Mouse (Mus musculus) heart, postnatal 0 days (tissue): Measurements from ENCODE around the gene Aldh1b1. TPM values are rescaled to one million over a fixed set of nuclear protein-coding genes. Genes with fewer than 3 reads are reported as not detected.

ENCODE experiments used
- ATAC-seq: fragments of 200-750 bp; cut with Nextera tagmentation; 2 replicates; pipeline ENCODE4 v1.8.0; 2017; ENCODE audit warnings: low read depth, moderate number of reproducible peaks, moderate library complexity; ENCODE audit not compliant: insufficient read depth
- DNase-seq: peaks from one replicate; pipeline ENCODE4 v3.0.0-alpha.2; 2016; ENCODE audit warnings: low spot score
- H3K27ac ChIP-seq: fragments of 300-500 bp; sonication (generic); 2 replicates; pipeline ENCODE4 v1.5.1; 2014; ENCODE audit warnings: low read depth, mild to moderate bottlenecking
- H3K27me3 ChIP-seq: fragments of 300-500 bp; sonication (generic); 2 replicates; pipeline ENCODE4 v1.6.1; 2014; ENCODE audit warnings: low read length, mixed read lengths; ENCODE audit not compliant: control insufficient read depth, insufficient read depth
- H3K36me3 ChIP-seq: fragments of 300-500 bp; sonication (generic); replicated peaks from 2 replicates; pipeline ENCODE4 v1.6.1; 2014; ENCODE audit warnings: low read length, mixed read lengths; ENCODE audit not compliant: control insufficient read depth, insufficient read depth
- H3K4me1 ChIP-seq: fragments of 300-500 bp; sonication (generic); 2 replicates; pipeline ENCODE4 v1.6.1; 2014; ENCODE audit warnings: antibody characterized with exemption; ENCODE audit not compliant: control insufficient read depth, insufficient read depth
- H3K4me2 ChIP-seq: fragments of 300-500 bp; sonication (generic); 2 replicates; pipeline ENCODE4 v1.6.1; 2014; ENCODE audit warnings: low read depth, mild to moderate bottlenecking, low read length, moderate library complexity
- H3K4me3 ChIP-seq: fragments of 300-500 bp; sonication (generic); 2 replicates; pipeline ENCODE4 v1.5.1; 2014; ENCODE audit warnings: low read depth, low read length
- H3K9ac ChIP-seq: fragments of 300-500 bp; sonication (generic); replicated peaks from 2 replicates; pipeline ENCODE4 v1.6.1; 2014; ENCODE audit warnings: low read depth, low read length, mixed read lengths
- H3K9me3 ChIP-seq: fragments of 300-500 bp; sonication (generic); replicated peaks from 2 replicates; pipeline ENCODE4 v1.6.1; 2016; ENCODE audit warnings: low read length; ENCODE audit not compliant: control insufficient read depth
- CTCF ChIP-seq: IDR thresholded peaks from 2 replicates; pipeline ENCODE4 v1.5.1; 2016; ENCODE audit warnings: antibody characterized with exemption, control low read depth, low read depth
- EP300 ChIP-seq: IDR thresholded peaks from 2 replicates; pipeline ENCODE4 v1.6.1; 2016; ENCODE audit warnings: antibody characterized with exemption, low read depth
- WGBS: fragments of 180-500 bp; shearing (Covaris S2); extraction: QIAGEN DNeasy Blood & Tissue Kit; methylation state at CpG from one replicate; pipeline ENCODE4 v1.1.7; 2014; 5-methylcytosine and 5-hydroxymethylcytosine counted together
- polyA plus RNA-seq: library from polyadenylated mRNA; unstranded; fragments of >200 nt; fragmentation: Nextera tagmentation; extraction: Ambion mirVana; gene quantifications from 2 replicates; pipeline ENCODE4 v1.2.1, GENCODE M21; 2015
- total RNA-seq: library from RNA; depleted of rRNA; stranded (reverse); fragments of >200 nt; gene quantifications from 2 replicates; pipeline ENCODE4 v1.2.3, GENCODE M21; 2014; ENCODE audit warnings: low replicate concordance

The Aldh1b1 gene
- total and polyA plus RNA-seq, 2 experiments from 2014 or later = 200 to 238 TPM

- no peak overlapping the region for H3K4me3 ChIP-seq
- 0 out of 2 replicates have a peak overlapping the region, but pooled peaks have one; percentile 30 for H3K27ac ChIP-seq
- WGBS = 49% methylated on average over 2 of the region's 2 CpGs
- H3K4me2 ChIP-seq = no peak overlapping the region
- TF ChIP-seq EP300 = no peak
- no peak for TF ChIP-seq CTCF
- no peaks in the 10 kb centered on the region for H3K9me3 ChIP-seq
- DNase-seq (no peak), ATAC-seq (0 out of 2 replicates have a peak, but pooled peaks have one; percentile 5)
- no peak overlapping the region for H3K9ac ChIP-seq
- H3K36me3 ChIP-seq = no peaks in the 10 kb centered on the region
- H3K4me1 ChIP-seq = peaks cover 25% of the 10 kb centered on the region
- no peaks in the 10 kb centered on the region for H3K27me3 ChIP-seq
Observed at GRCm38 (mm10) chr4:45790018-45790417, 8.8 kb upstream of the Aldh1b1 start.

GRCm38 (mm10) chr4:45795191-45795811, 3.5 kb upstream of the Aldh1b1 start:
- Histone ChIP-seq H3K4me2 (peak overlapping the region; percentile 57), H3K4me1 (peaks cover 19% of the 10 kb centered on the region), H3K4me3 (peak overlapping the region; percentile 30; the same call in 1 of the 2 replicates), H3K36me3 (no peaks in the 10 kb centered on the region), H3K9ac (no peak overlapping the region), H3K9me3 (no peaks in the 10 kb centered on the region), H3K27ac (peak overlapping the region; percentile 55; the same call in 1 of the 2 replicates), H3K27me3 (no peaks in the 10 kb centered on the region)
- TF ChIP-seq CTCF (no peak), EP300 (no peak)
- DNase-seq (no peak), ATAC-seq (peak; percentile 42)
- WGBS = 9% methylated on average over 12 of the region's 12 CpGs

- ATAC-seq (no peak), DNase-seq (no peak)
- no peak overlapping the region for H3K27ac ChIP-seq
- H3K9ac ChIP-seq = no peak overlapping the region
- 25% methylated on average over 5 of the region's 5 CpGs for whole genome bisulfite sequencing
- H3K36me3 ChIP-seq = no peaks in the 10 kb centered on the region
- H3K4me1 ChIP-seq = peaks cover 26% of the 10 kb centered on the region
- no peak overlapping the region for H3K4me2 ChIP-seq
- no peaks in the 10 kb centered on the region for H3K9me3 ChIP-seq
- H3K4me3 ChIP-seq = no peak overlapping the region
- H3K27me3 ChIP-seq = no peaks in the 10 kb centered on the region
- TF ChIP-seq EP300 (no peak), CTCF (no peak)
Observed at GRCm38 (mm10) chr4:45796760-45797159, 2.1 kb upstream of the Aldh1b1 start.

GRCm38 (mm10) chr4:45799956-45800537, 1.2 kb downstream of the Aldh1b1 start:
- Histone ChIP-seq H3K36me3 (peaks cover 26% of the 10 kb centered on the region), H3K27ac (peak overlapping the region; percentile 80), H3K4me3 (peak overlapping the region; percentile 53; the same call in 1 of the 2 replicates), H3K4me1 (peaks cover 22% of the 10 kb centered on the region), H3K9ac (no peak overlapping the region), H3K4me2 (peak overlapping the region; percentile 81), H3K9me3 (no peaks in the 10 kb centered on the region), H3K27me3 (no peaks in the 10 kb centered on the region)
- ATAC-seq (no peak), DNase-seq (no peak)
- TF ChIP-seq EP300 (no peak), CTCF (no peak)
- 29% methylated on average over 3 of the region's 3 CpGs for WGBS

- Histone ChIP-seq H3K9ac (no peak overlapping the region), H3K4me3 (no peak overlapping the region), H3K9me3 (no peaks in the 10 kb centered on the region), H3K4me1 (0 out of 2 replicates have a peak, but pooled peaks cover 9% of the 10 kb centered on the region), H3K4me2 (no peak overlapping the region), H3K27ac (no peak overlapping the region), H3K36me3 (peaks cover 34% of the 10 kb centered on the region), H3K27me3 (no peaks in the 10 kb centered on the region)
- DNase-seq = no peak
- WGBS = 91% methylated on average over 14 of the region's 14 CpGs
- TF ChIP-seq EP300 (no peak), CTCF (no peak)
- ATAC-seq = no peak
Observed at GRCm38 (mm10) chr4:45802900-45803299, 4.1 kb downstream of the Aldh1b1 start.

GRCm38 (mm10) chr4:45808034-45808433, 9.2 kb downstream of the Aldh1b1 start:
- Histone ChIP-seq H3K36me3 (peaks cover 27% of the 10 kb centered on the region), H3K4me1 (no peaks in the 10 kb centered on the region), H3K27me3 (no peaks in the 10 kb centered on the region), H3K4me2 (no peak overlapping the region), H3K9ac (no peak overlapping the region), H3K4me3 (no peak overlapping the region), H3K9me3 (no peaks in the 10 kb centered on the region), H3K27ac (no peak overlapping the region)
- 61% methylated on average over 7 of the region's 7 CpGs for WGBS
- DNase-seq = no peak
- ATAC-seq = no peak
- TF ChIP-seq EP300 (no peak), CTCF (no peak)
